Mouse (Mus musculus) adrenal gland (tissue): ENCODE results near the gene Gga3.

Experiments
- intact Hi-C: fragments of 180-260 bp; cut with DNase I; formaldehyde crosslinking; loops from one replicate; pipeline ENCODE4 v1.15.1; 2025

Gene Gga3

DNA sequence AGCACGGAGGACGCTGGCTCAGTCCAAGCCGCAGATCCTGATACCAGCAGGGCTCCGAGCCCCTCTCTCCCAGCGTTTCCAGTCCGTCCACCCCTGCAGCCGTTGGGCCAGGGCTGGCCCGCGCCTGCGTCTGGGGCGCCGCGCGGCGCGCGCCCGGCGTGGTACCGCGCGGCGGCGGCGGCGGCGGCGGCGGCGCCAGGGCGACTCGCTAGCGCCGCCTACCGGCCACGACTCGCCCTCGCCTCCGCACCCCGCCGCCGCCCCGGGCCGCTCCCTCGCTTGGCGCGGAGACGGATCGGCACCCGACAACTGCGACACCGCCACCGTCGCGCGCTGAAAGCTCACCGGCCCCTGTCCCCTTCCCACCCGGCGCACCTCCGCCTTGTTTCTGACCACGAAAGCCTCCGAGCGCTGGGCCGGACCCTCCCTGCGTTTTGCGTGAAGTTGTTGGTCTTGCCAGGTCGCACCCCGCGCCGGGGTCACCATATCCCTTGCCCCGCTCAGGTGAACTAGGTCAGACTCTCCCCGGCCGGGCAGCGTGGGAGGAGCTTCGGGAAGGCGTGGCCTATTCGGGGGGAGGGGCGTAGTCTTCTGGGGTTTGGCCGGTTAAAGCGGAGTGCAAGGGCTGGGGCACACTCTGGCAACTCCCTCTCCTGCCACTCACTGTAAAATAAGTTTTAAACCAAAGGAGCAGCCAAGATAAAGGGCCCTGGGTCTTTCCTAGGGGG lies 8.7 kb upstream of the Gga3 start, which contains the start of gene Mif4gd:
Gene Mif4gd, minus strand, starts transcription at position 560 of the 728 bp plus-strand sequence.
- intact Hi-C loops: no loop called here

DNA sequence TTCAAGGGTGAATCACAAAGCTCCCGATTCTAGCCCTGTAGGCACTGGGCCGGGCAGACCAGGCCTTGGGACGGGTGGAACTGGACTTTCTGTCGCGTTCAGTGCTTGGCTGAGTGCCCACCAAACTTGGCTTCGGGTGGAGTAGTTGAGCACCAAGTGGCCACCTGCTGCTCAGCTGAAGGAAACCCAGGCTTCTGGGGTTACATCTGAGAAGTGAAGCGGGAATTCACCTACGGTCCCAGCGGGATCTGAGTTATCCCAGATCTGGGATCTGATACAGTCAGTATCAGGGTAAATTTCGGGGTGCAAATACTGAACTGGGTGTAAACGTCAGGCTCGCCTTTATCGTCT lies 8.2 kb upstream of the Gga3 start:
- intact Hi-C loops: no loop called here

DNA sequence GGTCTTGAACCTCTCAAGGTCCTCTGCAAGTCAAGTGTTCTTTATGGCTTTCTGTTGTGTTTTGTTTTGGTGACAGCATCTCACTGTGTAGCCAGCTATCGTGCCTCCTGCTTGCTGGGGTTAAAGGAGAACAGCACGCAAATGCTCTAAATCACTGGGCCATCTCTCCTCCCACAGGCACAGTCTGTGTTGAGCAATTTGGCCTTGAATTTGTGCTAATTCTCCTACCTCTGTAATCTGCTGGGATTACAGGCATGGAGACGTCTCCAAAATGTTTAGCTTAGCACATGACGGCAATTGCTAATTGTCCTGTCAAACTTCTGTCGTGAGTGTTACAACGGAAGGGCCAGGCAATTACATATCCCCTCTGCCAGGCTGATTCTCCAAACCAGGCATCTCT lies 7.3 kb upstream of the Gga3 start:
- intact Hi-C loops: no loop called here

DNA sequence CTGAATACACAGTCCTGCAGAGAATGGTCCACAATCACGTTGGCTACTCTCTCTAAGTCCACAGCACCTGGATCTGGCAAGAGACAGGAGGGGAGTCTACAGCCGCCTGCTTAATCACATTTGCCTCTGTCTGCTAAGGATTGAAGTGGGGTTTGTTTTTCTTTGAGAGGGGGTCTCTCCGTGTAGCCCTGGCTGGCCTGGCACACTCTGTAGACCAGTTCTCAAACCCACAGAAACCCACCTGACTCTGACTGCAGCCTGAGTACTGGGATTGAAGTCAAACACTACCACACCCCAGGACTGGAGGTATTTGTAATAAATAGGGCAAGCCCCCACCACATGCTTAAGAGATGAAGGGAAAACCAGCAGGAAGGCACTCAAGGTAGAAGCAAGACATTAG lies 5.7 kb upstream of the Gga3 start:
- intact Hi-C loops: no loop called here

DNA sequence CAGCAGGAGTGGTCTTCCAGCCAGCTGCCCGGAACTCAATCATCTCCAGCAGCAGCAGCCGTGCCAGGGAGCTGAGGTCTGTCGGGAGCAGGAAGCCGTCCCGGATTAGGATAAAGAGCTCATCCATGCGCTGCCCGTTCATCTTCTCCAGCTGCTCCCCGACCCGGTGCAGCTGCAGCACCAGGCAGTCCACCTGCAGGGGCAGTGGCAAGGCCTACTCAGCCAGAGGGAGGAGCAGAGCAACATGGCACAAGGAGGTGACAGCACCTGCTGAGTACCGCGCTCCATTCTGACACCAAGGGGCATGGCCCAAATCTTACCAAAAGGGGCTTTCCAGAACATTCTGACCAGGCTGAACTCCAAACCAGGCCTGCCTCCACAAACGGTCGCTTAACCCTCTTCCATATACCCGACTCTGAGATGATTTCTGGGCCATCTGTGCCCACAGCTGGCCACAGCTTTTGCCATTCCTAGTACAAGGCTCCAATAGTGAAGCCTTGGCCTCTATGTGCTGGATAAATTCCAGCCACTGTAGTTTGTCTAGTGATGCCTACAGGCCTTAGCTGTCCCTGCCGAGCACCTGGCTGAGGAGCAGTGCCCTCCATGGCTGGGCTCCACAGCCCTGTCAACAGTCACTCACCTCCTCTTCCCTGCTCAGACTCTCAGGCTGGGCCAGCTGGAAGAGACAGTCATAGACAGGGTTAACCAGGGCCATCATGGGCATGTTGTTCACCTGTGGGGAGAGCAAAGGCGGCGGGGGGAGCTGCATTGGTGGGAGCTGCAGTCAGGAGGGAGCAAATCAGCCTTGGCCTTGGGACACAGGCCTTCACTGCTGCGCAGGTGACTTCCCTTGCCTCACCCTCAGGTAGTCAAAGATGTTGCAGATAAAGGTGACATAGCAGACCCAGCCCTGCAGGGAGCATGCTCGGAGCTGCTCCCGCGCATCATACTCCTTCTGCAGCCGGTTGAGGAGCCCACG lies 4.9 kb upstream of the Gga3 start:
- intact Hi-C loops: no loop called here

DNA sequence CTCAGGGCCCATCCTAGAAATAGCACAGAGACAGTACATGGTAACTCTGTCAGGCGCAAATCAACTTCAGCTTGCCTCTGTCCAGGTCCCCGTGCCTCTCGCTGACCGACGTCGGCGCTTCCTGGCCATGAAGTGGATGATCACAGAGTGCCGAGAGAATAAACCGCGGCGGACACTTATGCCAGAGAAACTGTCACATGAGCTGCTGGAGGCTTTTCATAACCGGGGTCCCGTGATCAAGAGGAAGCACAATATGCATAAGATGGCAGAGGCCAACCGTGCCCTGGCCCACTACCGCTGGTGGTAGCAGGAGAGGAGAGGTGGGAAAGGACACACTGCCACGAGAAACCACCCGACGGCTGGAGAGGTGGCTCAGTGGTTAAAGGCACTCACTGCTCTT lies 2.9 kb upstream of the Gga3 start:
- intact Hi-C loops: no loop called here

DNA sequence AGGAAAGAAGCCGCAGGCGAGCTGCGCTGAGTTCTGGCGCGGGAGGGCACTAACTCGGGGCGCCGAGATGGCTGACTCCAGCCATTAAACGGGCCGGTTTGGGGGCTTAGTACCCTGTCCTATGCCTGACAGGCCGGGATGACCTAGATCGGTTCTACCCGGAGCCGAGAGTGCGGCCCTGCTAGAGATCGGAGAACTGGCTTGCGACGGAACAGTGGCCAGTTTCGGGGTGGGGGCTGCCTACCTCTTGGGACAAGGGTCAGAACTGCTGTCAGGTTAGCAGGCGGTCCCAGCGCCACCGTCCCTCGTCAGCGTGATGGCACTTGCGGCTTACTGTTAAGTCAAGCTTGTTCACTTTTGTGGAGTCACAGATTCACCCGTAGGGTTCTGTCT lies 449 bp upstream of the Gga3 start:
- intact Hi-C loops: no loop called here

DNA sequence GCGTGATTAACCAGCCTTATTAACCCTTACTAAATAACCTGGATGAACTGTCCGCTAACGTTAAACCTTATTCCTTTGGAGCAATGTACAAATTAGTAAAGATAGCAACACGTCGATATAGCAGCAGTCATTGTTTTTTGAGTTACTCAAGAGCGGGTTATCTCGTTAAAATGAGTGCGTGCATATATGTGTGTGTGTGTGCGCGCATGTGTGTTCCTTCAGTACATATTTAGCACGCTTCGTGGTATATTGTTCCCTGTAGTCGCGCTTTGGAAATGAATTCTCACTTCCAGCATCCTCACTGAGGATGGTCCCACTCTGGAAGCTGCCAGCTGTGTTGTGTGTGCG lies 749 bp downstream of the Gga3 start:
- intact Hi-C loops: no loop called here

DNA sequence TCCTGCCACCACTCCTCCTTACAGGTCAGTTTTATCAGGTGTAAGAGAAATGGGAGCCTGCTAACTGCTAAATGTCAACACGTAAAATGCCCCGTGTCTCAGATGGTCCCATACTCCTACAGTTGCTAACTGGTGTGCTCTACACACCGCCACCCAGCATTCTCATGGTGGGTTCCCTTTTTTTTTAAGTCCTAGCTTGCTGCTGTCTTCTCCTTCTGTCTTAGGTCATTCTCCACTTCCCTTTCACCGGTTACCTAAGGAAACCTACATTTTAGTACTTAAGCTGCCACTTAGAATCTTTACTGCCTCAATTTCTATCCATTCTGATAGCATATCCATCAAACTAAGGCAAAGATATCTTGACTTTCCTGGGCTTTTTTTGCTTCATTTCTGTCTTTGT lies 2.7 kb downstream of the Gga3 start:
- intact Hi-C loops: no loop called here

DNA sequence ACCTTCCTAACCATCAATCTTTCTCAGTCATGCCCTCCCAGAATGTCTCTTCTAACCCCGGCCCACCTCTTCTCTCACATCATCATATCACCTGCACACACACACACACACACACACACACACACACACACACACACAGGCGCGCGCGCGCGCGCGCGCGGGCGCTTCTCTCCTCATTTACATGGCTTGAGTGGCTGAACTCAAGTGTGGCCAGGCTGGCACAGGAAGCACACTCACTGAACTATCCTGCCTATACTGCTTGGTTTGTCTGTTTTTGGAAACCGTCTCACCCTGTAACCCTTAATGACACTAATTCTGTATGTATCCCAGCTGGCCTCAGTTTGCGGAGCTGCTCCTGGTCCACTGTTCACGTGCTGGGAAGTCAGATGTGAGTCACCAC lies 3.1 kb downstream of the Gga3 start:
- intact Hi-C loops: no loop called here

DNA sequence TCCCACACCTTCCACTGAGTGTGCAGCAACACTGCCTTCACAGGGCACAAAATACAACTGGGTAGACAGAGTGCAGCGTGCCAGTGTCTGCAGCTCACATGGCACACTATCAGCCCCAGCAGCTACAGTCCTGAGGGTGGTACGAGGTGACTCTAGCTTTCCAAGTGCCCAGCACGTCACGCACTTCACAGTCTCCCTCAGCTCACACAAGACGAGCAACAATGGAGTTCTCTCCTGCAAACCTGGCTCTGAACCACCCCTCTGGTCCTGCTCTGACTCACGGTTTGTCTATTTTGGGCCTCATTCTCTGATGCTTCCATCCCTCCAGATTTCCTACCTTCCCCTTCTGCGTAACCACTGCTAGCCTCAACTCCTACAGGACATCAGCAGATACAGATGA lies 4.1 kb downstream of the Gga3 start:
- intact Hi-C loops: loop anchor here (5.0 kb wide), 1 partner anchor 37 kb away; the partner anchor contains the start of gene Nup85

DNA sequence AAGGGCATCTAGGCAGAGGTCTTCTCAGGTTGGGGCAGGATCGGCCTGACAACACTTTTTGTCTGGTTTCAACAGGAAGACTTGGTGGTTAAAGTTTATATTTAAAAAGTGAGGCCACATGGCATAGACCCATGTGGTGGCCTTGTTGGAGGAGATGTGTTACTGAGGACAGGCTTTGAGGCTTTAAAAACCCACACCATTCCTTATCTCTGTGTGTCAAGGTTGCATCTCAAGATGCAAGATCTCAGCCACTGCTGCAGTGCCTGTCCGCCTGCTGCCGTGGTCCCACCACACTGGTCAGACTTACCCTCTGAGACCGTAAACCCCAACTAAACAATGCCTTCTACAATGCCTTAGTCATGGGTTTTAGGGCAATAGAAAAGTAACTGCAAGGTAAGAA lies 5.5 kb downstream of the Gga3 start:
- intact Hi-C loops: loop anchor here (5.0 kb wide), 1 partner anchor 36 kb away; the partner anchor contains the start of gene Nup85

DNA sequence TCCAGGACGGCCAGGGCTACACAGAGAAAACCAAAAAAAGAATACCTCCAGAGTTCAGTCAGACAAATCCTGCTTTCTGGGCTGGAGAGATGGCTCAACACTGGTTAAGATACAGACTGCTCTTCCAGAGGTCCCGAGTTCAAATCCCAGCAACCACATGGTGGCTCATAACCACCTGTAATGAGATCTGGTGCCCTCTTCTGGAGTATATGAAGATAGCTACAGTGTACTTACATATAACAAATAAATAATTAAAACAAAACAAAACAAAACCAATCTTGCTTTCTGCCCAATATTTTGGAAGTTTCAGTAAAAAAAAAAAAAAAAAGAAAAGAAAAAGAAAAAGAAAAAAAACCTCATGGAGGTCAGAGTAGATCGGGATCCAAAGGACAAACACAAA lies 8.6 kb downstream of the Gga3 start:
- intact Hi-C loops: loop anchor here (5.0 kb wide), 1 partner anchor 33 kb away; the partner anchor contains the start of gene Nup85

DNA sequence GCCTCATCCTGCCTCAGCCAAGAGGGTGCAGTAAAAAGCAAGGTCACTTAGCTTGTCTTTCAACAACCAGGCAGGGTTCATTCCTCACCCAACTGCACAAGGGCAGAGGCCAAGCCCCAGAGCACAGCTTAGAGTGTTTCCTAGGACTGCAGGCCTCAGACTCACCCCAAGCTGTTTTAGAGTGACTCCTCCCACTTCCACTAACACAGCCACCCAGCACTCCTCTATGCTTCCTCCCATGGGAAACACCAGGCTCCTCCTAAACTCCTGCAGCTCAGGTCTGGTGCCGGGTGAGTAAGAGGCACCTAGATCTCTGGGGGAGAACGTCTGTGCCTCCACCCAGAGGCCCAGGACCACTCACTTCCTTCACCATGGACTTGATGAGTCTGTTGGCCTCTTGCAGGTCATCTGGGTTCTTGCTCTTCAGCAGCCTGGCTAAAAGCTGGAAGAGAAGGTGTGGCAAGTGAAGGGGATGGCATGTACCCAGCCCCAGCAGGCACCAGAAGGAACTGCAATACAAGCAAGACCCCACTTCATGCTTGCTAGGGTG lies 13.2 kb downstream of the Gga3 start:
- intact Hi-C loops: no loop called here

DNA sequence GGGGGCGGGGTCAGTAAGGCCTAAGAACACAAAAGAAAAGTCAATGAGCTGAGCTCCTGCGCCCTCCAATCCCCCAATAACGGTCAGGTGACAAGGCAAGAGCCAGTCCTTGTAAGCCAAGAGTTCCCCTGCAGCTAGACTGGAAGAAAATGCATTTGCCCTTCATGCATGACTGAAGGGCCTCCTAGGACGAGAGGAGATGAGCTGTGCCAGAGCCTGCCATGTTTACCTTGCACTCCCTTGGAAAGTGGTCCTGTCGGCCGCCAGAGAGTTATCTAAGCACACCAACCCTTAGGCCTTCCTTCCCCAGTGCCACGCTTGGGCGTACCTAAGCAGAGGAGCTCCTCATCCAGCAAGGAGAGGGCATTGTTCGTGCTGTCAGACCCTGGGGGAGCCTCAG lies 15.9 kb downstream of the Gga3 start:
- intact Hi-C loops: no loop called here

DNA sequence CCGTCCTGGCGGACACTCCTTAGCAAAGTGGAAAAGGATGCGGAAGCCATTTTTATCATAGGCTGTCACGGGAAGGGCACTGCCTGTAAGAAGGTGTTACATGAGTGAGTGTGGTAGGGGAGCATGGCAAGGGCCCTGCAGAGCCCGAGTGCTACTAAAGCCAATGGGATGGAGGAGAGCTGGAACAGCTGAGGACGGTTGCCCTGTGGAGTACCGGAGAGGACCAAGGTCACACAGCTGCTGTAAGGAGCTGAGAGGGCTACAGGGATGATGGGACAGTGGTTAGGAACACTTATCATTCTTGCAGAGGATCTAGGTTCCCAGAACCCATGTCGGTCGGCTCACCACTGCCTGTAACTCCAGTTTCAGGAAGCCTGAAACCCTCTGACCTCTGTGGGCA lies 17.4 kb downstream of the Gga3 start:
- intact Hi-C loops: no loop called here

DNA sequence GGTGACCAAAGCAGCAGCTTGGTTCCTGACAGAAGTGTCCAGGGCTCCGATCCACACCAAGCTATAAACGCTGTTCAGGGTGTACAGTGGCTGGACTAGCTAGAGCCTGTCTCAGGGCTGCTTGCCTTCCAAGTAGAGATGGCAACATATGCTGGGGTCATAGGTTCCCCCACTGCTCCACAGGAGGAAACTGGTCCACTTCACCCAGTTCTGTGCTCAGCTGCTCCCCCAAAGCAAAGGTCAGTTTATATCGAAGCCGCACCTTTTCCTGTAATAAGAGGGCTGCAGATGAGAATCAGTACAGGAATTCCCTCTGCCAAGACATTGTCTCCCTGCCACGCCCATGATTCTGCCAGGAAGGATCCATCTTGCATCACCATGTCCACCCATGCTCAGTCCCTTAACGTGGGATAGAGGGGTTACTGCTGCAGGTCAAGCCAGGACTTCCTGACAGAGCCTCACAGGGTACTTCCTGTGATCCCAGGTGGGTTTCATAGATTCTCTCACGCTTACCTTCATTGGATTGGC lies 18.2 kb downstream of the Gga3 start:
- intact Hi-C loops: no loop called here

DNA sequence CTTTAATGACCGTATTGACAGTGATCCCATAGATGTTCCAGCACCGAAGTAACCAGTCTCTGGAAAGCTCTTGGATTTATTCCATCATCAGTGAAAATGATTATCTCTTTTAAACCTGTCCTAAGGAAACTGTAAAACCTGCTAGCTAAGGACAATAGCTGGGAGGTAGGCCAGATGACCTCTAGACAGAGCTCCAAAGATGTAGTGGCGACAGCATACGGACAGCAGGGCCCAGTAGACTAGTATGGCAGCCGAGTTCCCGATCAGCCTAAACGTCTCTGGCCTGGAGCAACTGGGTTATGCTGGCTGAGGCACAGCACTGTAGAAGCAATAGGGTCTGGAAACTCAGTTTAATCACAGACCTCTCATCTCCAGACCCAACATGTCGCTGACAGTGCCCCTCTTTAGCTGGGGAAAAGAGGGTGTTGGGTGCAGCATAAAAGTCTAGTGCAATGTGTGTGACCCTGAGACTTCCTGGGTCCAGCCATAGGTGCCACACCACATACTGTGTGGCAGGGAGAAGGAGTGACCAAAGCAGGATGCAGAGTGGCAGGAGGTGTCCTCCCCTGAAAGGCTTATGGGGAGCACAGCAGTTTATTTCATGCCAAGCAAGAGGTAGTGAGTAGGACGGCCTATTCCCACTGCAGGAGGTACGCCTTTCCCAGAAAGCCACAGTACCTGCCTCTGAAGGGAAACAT lies 19.3 kb downstream of the Gga3 start:
- intact Hi-C loops: no loop called here

DNA sequence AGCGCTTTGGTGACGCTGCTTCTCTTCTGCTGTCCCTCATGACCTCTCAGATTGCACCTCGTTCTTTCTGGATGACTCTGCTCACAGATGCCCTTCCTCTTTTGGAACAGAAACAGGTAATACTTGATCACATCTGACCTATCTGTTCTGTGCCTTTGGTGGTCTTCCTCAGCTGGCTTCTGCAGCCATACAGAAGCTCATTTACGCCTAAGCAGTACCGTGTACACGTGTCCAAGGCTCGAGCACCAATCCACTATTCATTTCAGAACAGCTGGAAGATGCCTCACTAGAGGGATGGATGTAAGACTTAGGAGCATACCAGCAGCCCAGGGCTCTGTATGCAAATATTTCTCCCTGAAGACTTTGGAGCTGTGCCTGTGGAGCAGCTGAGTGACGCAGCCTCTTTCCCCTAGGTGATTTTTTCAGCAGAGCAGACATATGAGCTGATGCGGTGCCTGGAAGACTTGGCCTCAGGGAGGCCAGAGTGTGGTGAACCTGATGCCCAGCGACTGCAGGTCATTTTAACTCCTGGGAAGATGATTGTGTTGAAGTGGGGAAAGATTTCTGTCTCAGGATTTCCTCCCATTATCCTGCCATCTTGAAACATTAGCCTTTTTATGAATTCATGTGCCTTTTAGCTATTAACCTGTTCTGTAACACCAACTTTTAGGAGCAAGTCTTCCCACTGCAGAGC lies 20.8 kb downstream of the Gga3 start:
- intact Hi-C loops: no loop called here

DNA sequence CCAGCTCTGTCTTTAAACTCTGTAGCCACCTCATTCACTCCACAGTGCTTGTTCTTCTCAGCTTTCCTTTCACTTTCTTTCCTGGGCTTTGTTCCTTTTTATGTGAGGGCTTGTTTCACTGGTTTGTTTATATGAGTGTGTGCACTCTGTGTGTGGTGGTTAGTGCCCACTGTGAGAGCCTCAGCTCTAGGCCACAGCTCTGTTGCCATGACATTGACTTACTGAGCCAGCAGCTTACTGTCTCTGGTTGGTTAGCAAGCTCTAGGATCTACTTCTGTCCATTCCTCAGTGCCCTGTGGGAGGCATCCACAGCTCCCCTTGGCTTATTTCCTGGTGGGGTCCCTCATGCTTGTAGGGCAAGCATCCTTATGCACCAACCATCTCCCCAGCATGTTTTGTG lies 24.8 kb downstream of the Gga3 start:
- intact Hi-C loops: no loop called here

DNA sequence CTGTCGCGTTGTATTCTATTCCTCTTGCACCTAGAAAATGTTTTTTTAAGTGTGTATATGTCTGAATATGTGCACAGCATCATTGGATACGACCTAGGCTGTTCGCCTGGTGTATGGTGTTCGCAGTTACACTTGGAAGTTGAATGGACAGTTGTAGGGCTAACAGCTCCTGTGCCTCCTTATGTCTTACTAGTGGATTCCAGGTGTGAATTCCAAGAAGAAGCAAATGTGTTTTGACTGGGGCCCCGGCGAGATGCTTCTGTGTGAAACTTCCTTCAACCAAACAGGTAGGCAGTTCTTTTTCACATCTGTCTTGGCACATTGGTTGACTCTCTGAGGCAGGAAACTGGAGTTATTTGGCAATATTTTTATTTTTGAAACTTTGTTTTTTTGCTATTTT lies 38.9 kb downstream of the Gga3 start:
- intact Hi-C loops: loop anchor here (5.0 kb wide), 1 partner anchor 32 kb away; no protein-coding TSS in a partner anchor
